8 mouse cellular contexts compared by ENCODE assay signal in genomic region chr1:186358011-186358670, GRCm38 (mm10).
DNase-seq lines count a peak whose midpoint lies in the region.

No protein-coding gene starts in this region.

- DNase-seq in MN1 (ENCODE audit: low spot score) (peak; percentile 41), NIH3T3 (ENCODE audit: low read depth) (peak; percentile 8)
- peak; percentile 48 for DNase-seq in gastrocnemius, postnatal 25 days
- peak; percentile 56 for DNase-seq in kidney, postnatal 10 days
- no peak for DNase-seq in frontal cortex, adult 2 months (ENCODE audit: extremely low spot score in 1 of 2, low spot score in 1 of 2)
- no peak for DNase-seq in cerebellum, postnatal 25 days
- no peak for DNase-seq in thymus, postnatal 36 days
- no peak for DNase-seq in spleen, postnatal 10 days (ENCODE audit: low spot score in 2 of 2)

Comparison
In these comparisons a context has a peak if more than half of its experiments do, and no peak if none do; other contexts are left out.
1. DNase-seq: peak in MN1 (single experiment), NIH3T3 (single experiment), gastrocnemius, postnatal 25 days (single experiment) and kidney, postnatal 10 days (single experiment); none in frontal cortex, adult 2 months (0 of 2), cerebellum, postnatal 25 days (0 of 2), thymus, postnatal 36 days (0 of 2) and spleen, postnatal 10 days (0 of 2).